Mouse (Mus musculus) MEL (cell line): ENCODE data around the gene Tyw1. TPM values are rescaled to one million over a fixed set of nuclear protein-coding genes. Genes with fewer than 3 reads are reported as not detected.

ENCODE experiments used
- DNase-seq: peaks from one replicate; pipeline ENCODE4 v3.0.0; 2011; ENCODE audit warnings: low read depth, low spot score
- H3K27ac ChIP-seq: 2 replicates; pipeline ENCODE4 v1.5.1; 2012; ENCODE audit warnings: low read depth, mild to moderate bottlenecking, control low read depth, low read length, moderate library complexity; ENCODE audit not compliant: control insufficient read depth
- H3K27me3 ChIP-seq, 2 experiments: fragments of 150-350 bp in 1 of 2; sonication (generic) in 1 of 2; 2 replicates each; pipeline ENCODE4 v1.6.1; 2012; ENCODE audit warnings: low read length in 2 of 2, mild to moderate bottlenecking in 2 of 2, improper control_type of control experiment in 1 of 2, moderate library complexity in 1 of 2; ENCODE audit not compliant: insufficient read depth in 2 of 2, control insufficient read depth in 1 of 2
- H3K36me3 ChIP-seq, 2 experiments: 2 replicates each; pipeline ENCODE4 v1.6.1; 2012 to 2014; ENCODE audit warnings: low read length in 2 of 2, improper control_type of control experiment in 1 of 2, inconsistent platforms in 1 of 2, mild to moderate bottlenecking in 1 of 2; ENCODE audit not compliant: insufficient read depth in 2 of 2, control insufficient read depth in 1 of 2
- H3K4me1 ChIP-seq, 2 experiments: fragments of 150-350 bp in 1 of 2; sonication (generic) in 1 of 2; 2 replicates each; pipeline ENCODE4 v1.6.1; 2012; ENCODE audit warnings: low read length in 2 of 2, improper control_type of control experiment in 1 of 2, mild to moderate bottlenecking in 1 of 2; ENCODE audit not compliant: insufficient read depth in 2 of 2, control insufficient read depth in 1 of 2
- H3K4me3 ChIP-seq, 2 experiments: fragments of 150-350 bp in 1 of 2; sonication (generic) in 1 of 2; 2 replicates each; pipeline ENCODE4 v1.5.1; 2012; ENCODE audit warnings: low read depth in 2 of 2, low read length in 2 of 2, mild to moderate bottlenecking in 2 of 2, moderate library complexity in 2 of 2, control low read depth in 1 of 2, improper control_type of control experiment in 1 of 2; ENCODE audit not compliant: control insufficient read depth in 1 of 2, insufficient read depth in 1 of 2
- H3K79me2 ChIP-seq: 2 replicates; pipeline ENCODE4 v1.6.1; 2012; ENCODE audit warnings: mild to moderate bottlenecking, low read length, moderate library complexity; ENCODE audit not compliant: control insufficient read depth, poor library complexity, insufficient read depth
- H3K9ac ChIP-seq: 2 replicates; pipeline ENCODE4 v1.6.1; 2012; ENCODE audit warnings: low read depth, mild to moderate bottlenecking, control low read depth, low read length, moderate library complexity; ENCODE audit not compliant: control insufficient read depth, poor library complexity, severe bottlenecking
- H3K9me3 ChIP-seq: fragments of 150-350 bp; sonication (generic); replicated peaks from 2 replicates; pipeline ENCODE4 v1.6.1; 2012; ENCODE audit warnings: mild to moderate bottlenecking, low read length, improper control_type of control experiment, moderate library complexity; ENCODE audit not compliant: insufficient read depth
- EP300 ChIP-seq, 2 experiments: IDR thresholded peaks; 2 replicates each; pipeline ENCODE4 v1.6.1; 2011; ENCODE audit warnings: improper control_type of control experiment in 2 of 2, low read length in 2 of 2, low read depth in 1 of 2, mild to moderate bottlenecking in 1 of 2
- GABPA ChIP-seq: IDR thresholded peaks from 2 replicates; pipeline ENCODE4 v1.6.1; 2012; ENCODE audit warnings: low read depth, mild to moderate bottlenecking, inconsistent platforms, low read length, improper control_type of control experiment, moderate library complexity
- GATA1 ChIP-seq: IDR thresholded peaks from 2 replicates; pipeline ENCODE4 v1.6.1; 2011; ENCODE audit warnings: low read depth, low read length, improper control_type of control experiment
- JUND ChIP-seq: IDR thresholded peaks from 2 replicates; pipeline ENCODE4 v1.6.1; 2011; ENCODE audit warnings: low read depth, mild to moderate bottlenecking, improper control_type of control experiment, low read length
- KAT2A ChIP-seq: conservative IDR thresholded peaks from 2 replicates; pipeline ENCODE4 v1.6.1; 2012; ENCODE audit warnings: low read depth, low read length, improper control_type of control experiment, inconsistent platforms
- MAX ChIP-seq: IDR thresholded peaks from 2 replicates; pipeline ENCODE4 v1.6.1; 2011; ENCODE audit warnings: low read length, improper control_type of control experiment
- MEF2A ChIP-seq: IDR thresholded peaks from 2 replicates; pipeline ENCODE4 v1.6.1; 2014; ENCODE audit warnings: low read depth, mild to moderate bottlenecking, inconsistent platforms, low read length, improper control_type of control experiment; ENCODE audit not compliant: poor library complexity, insufficient replicate concordance, severe bottlenecking; ENCODE audit errors: extremely low read depth
- MXI1 ChIP-seq: IDR thresholded peaks from 2 replicates; pipeline ENCODE4 v1.6.1; 2011; ENCODE audit warnings: mild to moderate bottlenecking, low read depth, low read length, improper control_type of control experiment
- MYB ChIP-seq: IDR thresholded peaks from 2 replicates; pipeline ENCODE4 v1.6.1; 2011; ENCODE audit warnings: mild to moderate bottlenecking, low read depth, low read length, improper control_type of control experiment
- MYC ChIP-seq: IDR thresholded peaks from 2 replicates; pipeline ENCODE4 v1.6.1; 2011; ENCODE audit warnings: low read depth, mild to moderate bottlenecking, low read length, improper control_type of control experiment, moderate library complexity
- POLR2A ChIP-seq, 2 experiments: IDR thresholded peaks; 2 replicates each; pipeline ENCODE4 v1.6.1; 2011 to 2012; ENCODE audit warnings: low read length in 2 of 2, mild to moderate bottlenecking in 2 of 2, control low read depth in 1 of 2, improper control_type of control experiment in 1 of 2, low read depth in 1 of 2, moderate library complexity in 1 of 2; ENCODE audit not compliant: control insufficient read depth in 1 of 2, insufficient read depth in 1 of 2, poor library complexity in 1 of 2
- POLR2AphosphoS2 ChIP-seq: IDR thresholded peaks from 2 replicates; pipeline ENCODE4 v1.6.1; 2011; ENCODE audit warnings: low read length, improper control_type of control experiment
- RAD21 ChIP-seq: IDR thresholded peaks from 2 replicates; pipeline ENCODE4 v1.6.1; 2011; ENCODE audit warnings: mild to moderate bottlenecking, low read depth, low read length, improper control_type of control experiment
- RCOR1 ChIP-seq: IDR thresholded peaks from 2 replicates; pipeline ENCODE4 v1.6.1; 2012; ENCODE audit warnings: low read depth, mild to moderate bottlenecking, inconsistent platforms, low read length, improper control_type of control experiment
- SIN3A ChIP-seq: IDR thresholded peaks from 2 replicates; pipeline ENCODE4 v1.6.1; 2012; ENCODE audit warnings: low read length, improper control_type of control experiment, inconsistent platforms
- TAL1 ChIP-seq: IDR thresholded peaks from 2 replicates; pipeline ENCODE4 v1.6.1; 2012; ENCODE audit warnings: mild to moderate bottlenecking, inconsistent platforms, low read length, moderate library complexity, mixed read lengths
- TBP ChIP-seq: IDR thresholded peaks from 2 replicates; pipeline ENCODE4 v1.8.0; 2011; ENCODE audit warnings: low read depth, low read length, improper control_type of control experiment
- TCF12 ChIP-seq: IDR thresholded peaks from 2 replicates; pipeline ENCODE4 v1.6.1; 2014; ENCODE audit warnings: low read depth, mild to moderate bottlenecking, inconsistent platforms, low read length, improper control_type of control experiment, moderate library complexity
- UBTF ChIP-seq: IDR thresholded peaks from 2 replicates; pipeline ENCODE4 v1.6.1; 2012; ENCODE audit warnings: low read depth, mild to moderate bottlenecking, inconsistent platforms, low read length, improper control_type of control experiment, moderate library complexity, borderline replicate concordance; ENCODE audit not compliant: insufficient read depth
- USF2 ChIP-seq, 2 experiments: IDR thresholded peaks; 2 replicates each; pipeline ENCODE4 v1.6.1; 2011 to 2012; ENCODE audit warnings: improper control_type of control experiment in 2 of 2, low read length in 2 of 2, borderline replicate concordance in 1 of 2, inconsistent platforms in 1 of 2, low read depth in 1 of 2, mild to moderate bottlenecking in 1 of 2; ENCODE audit not compliant: insufficient read depth in 1 of 2
- ZC3H11A ChIP-seq: IDR thresholded peaks from 2 replicates; pipeline ENCODE4 v1.6.1; 2012; ENCODE audit warnings: low read depth, mild to moderate bottlenecking, inconsistent platforms, low read length, improper control_type of control experiment
- ZKSCAN1 ChIP-seq: IDR thresholded peaks from 2 replicates; pipeline ENCODE4 v1.6.1; 2012; ENCODE audit warnings: low read depth, mild to moderate bottlenecking, inconsistent platforms, low read length, improper control_type of control experiment, moderate library complexity
- ZMIZ1 ChIP-seq: IDR thresholded peaks from 2 replicates; pipeline ENCODE4 v1.6.1; 2012; ENCODE audit warnings: low read depth, mild to moderate bottlenecking, inconsistent platforms, low read length, improper control_type of control experiment, moderate library complexity
- polyA plus RNA-seq, 2 experiments: library from polyadenylated mRNA; stranded (reverse) in 1 of 2; unstranded in 1 of 2; fragments of >175 nt in 1 of 2; fragments of >200 nt in 1 of 2; gene quantifications; 2 replicates each; pipeline versions ENCODE4 v1.2.1 to v1.2.4; 2012; ENCODE audit warnings: low replicate concordance in 2 of 2, low read depth in 1 of 2; ENCODE audit not compliant: insufficient read length in 2 of 2, insufficient read depth in 1 of 2, missing spikeins in 1 of 2
- total RNA-seq: library from RNA; depleted of rRNA; stranded (reverse); fragments of 300-350 nt; gene quantifications from 2 replicates; pipeline ENCODE4 v1.2.3, GENCODE M21; 2012

Gene Tyw1
- total and polyA plus RNA-seq, 3 experiments: 33.3 to 133 (median 38.8) TPM

- Histone ChIP-seq H3K4me1 (peaks cover 0 to 9% of the 10 kb centered on the region in 2 experiments; a peak in 3 of 4 replicates), H3K27ac (no peak overlapping the region), H3K27me3 (no peaks in the 10 kb centered on the region), H3K79me2 (no peaks in the 10 kb centered on the region), H3K9me3 (no peaks in the 10 kb centered on the region), H3K4me3 (no peak overlapping the region), H3K9ac (no peak overlapping the region), H3K36me3 (0 out of 4 replicates have a peak, but pooled peaks cover 0 to 2% of the 10 kb centered on the region in 2 experiments)
- DNase-seq: no peak
- no peak for TF ChIP-seq POLR2A (IDR thresholded peaks at IDR 0.05; ENCODE audit: control insufficient read depth in 1 of 2, insufficient read depth in 1 of 2, low read depth in 1 of 2, low read length in 2 of 2, poor library complexity in 1 of 2)
- no peak for TF ChIP-seq KAT2A
- TF ChIP-seq TCF12: no peak
- no peak for TF ChIP-seq RAD21
- no peak for TF ChIP-seq ZMIZ1
- no peak for TF ChIP-seq POLR2AphosphoS2
- TF ChIP-seq ZKSCAN1: no peak
- no peak for TF ChIP-seq JUND
- TF ChIP-seq MXI1: no peak
- no peak for TF ChIP-seq MYC
- TF ChIP-seq SIN3A: no peak
- TF ChIP-seq RCOR1: no peak
- no peak for TF ChIP-seq GABPA
- no peak for TF ChIP-seq MEF2A
- TF ChIP-seq TAL1: no peak
- no peak for TF ChIP-seq USF2 (IDR thresholded peaks at IDR 0.05; ENCODE audit: borderline replicate concordance in 1 of 2, insufficient read depth in 1 of 2, low read depth in 1 of 2, low read length in 2 of 2)
These were observed 90.5 kb downstream of the Tyw1 start for GRCm38 (mm10) chr5:130345871-130346270.

- Histone ChIP-seq H3K27me3 (no peaks in the 10 kb centered on the region), H3K36me3 (no peaks in the 10 kb centered on the region), H3K79me2 (no peaks in the 10 kb centered on the region), H3K4me3 (no peak overlapping the region), H3K9me3 (no peaks in the 10 kb centered on the region), H3K27ac (no peak overlapping the region), H3K9ac (no peak overlapping the region), H3K4me1 (no peaks in the 10 kb centered on the region)
- TF ChIP-seq ZKSCAN1 (no peak), MYB (no peak), RCOR1 (no peak), MYC (no peak), ZC3H11A (no peak), UBTF (no peak), MXI1 (no peak), KAT2A (no peak), ZMIZ1 (no peak), EP300 (IDR thresholded peaks at IDR 0.05; ENCODE audit: low read depth in 1 of 2, low read length in 2 of 2) (no peak), GATA1 (no peak), TBP (no peak), MAX (no peak)
- no peak for DNase-seq
These were observed 99.8 kb downstream of the Tyw1 start for GRCm38 (mm10) chr5:130355223-130355622.
